In the genomic region with DNA sequence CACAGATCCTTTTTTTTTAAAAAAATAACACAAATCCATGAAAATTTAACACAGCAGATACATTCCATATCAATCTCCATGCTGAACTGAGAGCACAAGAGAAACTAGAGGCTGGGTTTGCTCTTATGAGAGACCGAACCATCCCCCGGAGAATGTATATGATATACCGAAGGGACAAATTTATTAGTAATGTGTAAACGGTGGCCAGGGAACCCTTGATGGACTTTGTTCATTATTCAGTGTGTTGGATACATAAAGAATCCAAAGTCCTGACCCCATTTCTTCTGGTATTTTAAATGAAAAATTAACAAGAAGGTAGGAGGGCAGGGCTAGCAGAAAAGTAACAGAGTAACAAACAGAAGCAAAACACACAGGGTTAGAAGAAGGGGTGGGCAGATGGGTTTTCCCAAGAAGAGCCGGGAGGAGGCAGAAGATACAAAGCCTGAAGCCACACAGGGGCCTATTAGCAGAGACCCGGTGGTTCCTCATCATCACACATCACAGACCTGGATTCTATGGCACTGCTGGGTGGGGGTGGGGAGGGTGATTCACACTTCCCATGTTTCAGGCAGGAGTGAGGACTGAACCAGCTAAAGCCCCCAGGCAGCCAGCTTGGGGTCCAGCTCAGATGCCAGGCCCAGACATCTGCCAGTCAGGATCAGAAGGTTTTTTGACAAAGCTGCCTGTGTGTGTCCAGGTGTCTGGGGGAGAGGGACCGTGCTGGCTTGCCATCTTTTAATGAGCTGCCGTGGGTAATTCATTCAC, we compare ENCODE assay signal across 18 mouse cellular contexts. TPM values are rescaled to one million over a fixed set of nuclear protein-coding genes. Genes with fewer than 3 reads are reported as not detected.
A peak's percentile ranks its signal among the peaks of the same experiment; 100 is the strongest.
DNase-seq lines count a peak whose midpoint lies in the region; ATAC-seq and TF ChIP-seq lines count a peak whose summit lies in the region.
"Had no signal": no experiment of that assay in that cellular context is flagged by ENCODE, and none has a peak within 500 bp of the region (broad histone marks: within the 10 kb centered on the region; RNA-seq: fewer than 3 reads in every experiment).

No protein-coding gene starts in this region.

- TF ChIP-seq CTCF in layer of hippocampus, adult 2 months (conservative IDR thresholded peaks at IDR 0.05), result 0 out of 2 replicates have a peak, but pooled peaks have one; percentile 18

- no peaks in the 10 kb centered on the region for H3K4me1 ChIP-seq in embryonic facial prominence, embryonic 14.5 days (ENCODE audit: control insufficient read depth, insufficient read depth, low read length)
- H3K4me1 ChIP-seq in hindbrain, embryonic 12.5 days, result peaks cover 26% of the 10 kb centered on the region
- H3K4me1 ChIP-seq in midbrain, embryonic 14.5 days (ENCODE audit: control insufficient read depth, insufficient read depth, low read length), result peaks cover 31% of the 10 kb centered on the region
- peaks cover 10% of the 10 kb centered on the region for H3K4me1 ChIP-seq in liver, embryonic 12.5 days

- no peak overlapping the region for H3K9ac ChIP-seq in embryonic facial prominence, embryonic 14.5 days (ENCODE audit: low read depth, low read length)
- 0 out of 2 replicates have a peak overlapping the region, but pooled peaks have one; percentile 18 for H3K9ac ChIP-seq in hindbrain, embryonic 12.5 days
- no peak overlapping the region for H3K9ac ChIP-seq in midbrain, embryonic 14.5 days (replicated peaks; ENCODE audit: low read length)
- no peak overlapping the region for H3K9ac ChIP-seq in liver, embryonic 12.5 days

- peak; percentile 26; the same call in 1 of the 2 replicates for ATAC-seq in embryonic facial prominence, embryonic 14.5 days (ENCODE audit: low read depth)
- peak; percentile 51; the same call in 1 of the 2 replicates for ATAC-seq in hindbrain, embryonic 12.5 days (ENCODE audit: low FRiP score)
- peak; percentile 68 for ATAC-seq in midbrain, embryonic 14.5 days (ENCODE audit: low FRiP score, low TSS enrichment)
- ATAC-seq in liver, embryonic 12.5 days, result no peak

- no peaks in the 10 kb centered on the region for H3K36me3 ChIP-seq in embryonic facial prominence, embryonic 14.5 days (ENCODE audit: control insufficient read depth, insufficient read depth, low read length)
- no peaks in the 10 kb centered on the region for H3K36me3 ChIP-seq in hindbrain, embryonic 12.5 days
- no peaks in the 10 kb centered on the region for H3K36me3 ChIP-seq in midbrain, embryonic 14.5 days (ENCODE audit: control insufficient read depth, insufficient read depth, low read length)
- H3K36me3 ChIP-seq in liver, embryonic 12.5 days, result no peaks in the 10 kb centered on the region
- H3K36me3 ChIP-seq: G1E had no signal

- no peaks in the 10 kb centered on the region for H3K27me3 ChIP-seq in embryonic facial prominence, embryonic 14.5 days (replicated peaks; ENCODE audit: control insufficient read depth, insufficient read depth, low read length)
- no peaks in the 10 kb centered on the region for H3K27me3 ChIP-seq in hindbrain, embryonic 12.5 days
- no peaks in the 10 kb centered on the region for H3K27me3 ChIP-seq in midbrain, embryonic 14.5 days (ENCODE audit: control insufficient read depth, insufficient read depth, low read length)
- H3K27me3 ChIP-seq in liver, embryonic 12.5 days (replicated peaks), result no peaks in the 10 kb centered on the region

- no peak overlapping the region for H3K4me3 ChIP-seq in layer of hippocampus, adult 2 months
- H3K4me3 ChIP-seq in embryonic facial prominence, embryonic 14.5 days (ENCODE audit: low read depth, low read length), result no peak overlapping the region
- H3K4me3 ChIP-seq in hindbrain, embryonic 12.5 days, result no peak overlapping the region
- H3K4me3 ChIP-seq in midbrain, embryonic 14.5 days (replicated peaks; ENCODE audit: low read depth, low read length), result no peak overlapping the region
- H3K4me3 ChIP-seq in liver, embryonic 12.5 days, result no peak overlapping the region

- 54% methylated on average over 8 of the region's 8 CpGs for WGBS in embryonic facial prominence, embryonic 14.5 days
- WGBS in hindbrain, embryonic 12.5 days, result 57% methylated on average over 8 of the region's 8 CpGs
- WGBS in midbrain, embryonic 14.5 days, result 43% methylated on average over 8 of the region's 8 CpGs
- WGBS in liver, embryonic 12.5 days (ENCODE audit: insufficient replicate concordance), result 58% methylated on average over 8 of the region's 8 CpGs

- H3K27ac ChIP-seq in layer of hippocampus, adult 2 months, result peak overlapping the region; percentile 41; the same call in 1 of the 2 replicates
- H3K27ac ChIP-seq in embryonic facial prominence, embryonic 14.5 days (replicated peaks; ENCODE audit: low read depth, low read length), result no peak overlapping the region
- peak overlapping the region; percentile 48; the same call in 1 of the 2 replicates for H3K27ac ChIP-seq in hindbrain, embryonic 12.5 days
- H3K27ac ChIP-seq in midbrain, embryonic 14.5 days (replicated peaks; ENCODE audit: low read depth, low read length), result peak overlapping the region; percentile 79
- no peak overlapping the region for H3K27ac ChIP-seq in liver, embryonic 12.5 days

- DNase-seq in layer of hippocampus, adult 2 months (ENCODE audit: low spot score in 2 of 2), result no peak
- DNase-seq in layer of hippocampus, adult 11-12 months (ENCODE audit: low spot score), result no peak
- DNase-seq in embryonic facial prominence, embryonic 14.5 days (ENCODE audit: low spot score), result no peak
- peak; percentile 73 for DNase-seq in midbrain, embryonic 14.5 days
- no peak for DNase-seq in frontal cortex, postnatal 10 days (ENCODE audit: low spot score in 2 of 2)
- no peak for DNase-seq in thymus, adult 18-20 months
- DNase-seq: cerebellum, adult 9-10 months; gastrocnemius, postnatal 36 days; kidney, adult 2 months; lung, postnatal 10 days; right cerebral cortex, postnatal 25 days had no signal

- H3K9me3 ChIP-seq in embryonic facial prominence, embryonic 14.5 days (ENCODE audit: control insufficient read depth, low read length), result no peaks in the 10 kb centered on the region
- no peaks in the 10 kb centered on the region for H3K9me3 ChIP-seq in hindbrain, embryonic 12.5 days (replicated peaks)
- H3K9me3 ChIP-seq in midbrain, embryonic 14.5 days (ENCODE audit: control insufficient read depth, low read length), result no peaks in the 10 kb centered on the region
- no peaks in the 10 kb centered on the region for H3K9me3 ChIP-seq in liver, embryonic 12.5 days (replicated peaks)

- H3K4me2 ChIP-seq in embryonic facial prominence, embryonic 14.5 days (ENCODE audit: low read depth, low read length), result no peak overlapping the region
- no peak overlapping the region for H3K4me2 ChIP-seq in hindbrain, embryonic 12.5 days (replicated peaks)
- H3K4me2 ChIP-seq in midbrain, embryonic 14.5 days (ENCODE audit: low read length), result no peak overlapping the region
- no peak overlapping the region for H3K4me2 ChIP-seq in liver, embryonic 12.5 days

RNA-seq across cellular contexts. Expression of a gene that starts 50.9 kb away (rescaled TPM):
- total RNA-seq in layer of hippocampus, adult 2 months (2021), result not detected
- not detected in 2 replicates for polyA plus RNA-seq in embryonic facial prominence, embryonic 14.5 days (2014; fragmentation: Nextera tagmentation; extraction: Ambion mirVana)
- 0.37 and 0.64 TPM in 2 replicates for polyA plus RNA-seq in hindbrain, embryonic 12.5 days (2016; fragmentation: Nextera tagmentation; extraction: Ambion mirVana)
- 0.26 and 0.61 TPM in 2 replicates for polyA plus RNA-seq in midbrain, embryonic 14.5 days (2014; fragmentation: Nextera tagmentation; extraction: Ambion mirVana)
- not detected in 2 replicates for polyA plus RNA-seq in liver, embryonic 12.5 days (2016; fragmentation: Nextera tagmentation; extraction: Ambion mirVana)
- total RNA-seq: gastrocnemius, postnatal 36 days; liver, adult 2 months had no signal
- polyA plus RNA-seq: C2C12; G1E; heart, embryonic 16.5 days; kidney, adult 2 months; liver, adult 2 months; urinary bladder, adult 2 months had no signal

Comparison
In these comparisons a context has a peak if more than half of its experiments do, and no peak if none do; other contexts are left out.
1. H3K27ac ChIP-seq: peak in layer of hippocampus, adult 2 months (single experiment), hindbrain, embryonic 12.5 days (single experiment) and midbrain, embryonic 14.5 days (single experiment); none in embryonic facial prominence, embryonic 14.5 days (single experiment) and liver, embryonic 12.5 days (single experiment).